Mouse (Mus musculus): Measurements from ENCODE around the gene Per2.
"Not testable (repeated sequence)": the region's sequence is repeated elsewhere in the genome, so short reads cannot be mapped to it uniquely, and the experiment has no call there.

Per2 gene

GRCm38 (mm10) chr1:91459059-91459809 lies at the start of gene Per2:
Per2 (minus strand) TSS chr1:91459324.
- peak; percentile 100 for DNase-seq

GRCm38 (mm10) chr1:91504615-91505014 lies 45.5 kb upstream of the Per2 start:
- no peak for DNase-seq

GRCm38 (mm10) chr1:91498579-91498978 lies 39.5 kb upstream of the Per2 start:
- DNase-seq = no peak

GRCm38 (mm10) chr1:91495321-91495720 lies 36.2 kb upstream of the Per2 start:
- DNase-seq = no peak

- peak; percentile 97 for DNase-seq
These were observed 35.5 kb upstream of the Per2 start, which contains the start of gene Traf3ip1 for GRCm38 (mm10) chr1:91494457-91495140. Traf3ip1 (plus strand) TSS chr1:91494647.

- DNase-seq = no peak
These were observed 34.8 kb upstream of the Per2 start for GRCm38 (mm10) chr1:91493938-91494337.

- no peak for DNase-seq
These were observed 33.6 kb upstream of the Per2 start for GRCm38 (mm10) chr1:91492740-91493139.

- DNase-seq = peak; percentile 63
These were observed 31.2 kb upstream of the Per2 start for GRCm38 (mm10) chr1:91490322-91490721.

GRCm38 (mm10) chr1:91486165-91486564 lies 27.0 kb upstream of the Per2 start:
- no peak for DNase-seq

- no peak for DNase-seq
These were observed 26.3 kb upstream of the Per2 start for GRCm38 (mm10) chr1:91485422-91485821.

- DNase-seq = peak; percentile 36
These were observed 24.9 kb upstream of the Per2 start for GRCm38 (mm10) chr1:91484011-91484346.

- peak; percentile 87 for DNase-seq
These were observed 24.3 kb upstream of the Per2 start for GRCm38 (mm10) chr1:91483304-91484010.

- no peak for DNase-seq
These were observed 23.6 kb upstream of the Per2 start for GRCm38 (mm10) chr1:91482616-91483211.

GRCm38 (mm10) chr1:91478958-91479357 lies 19.8 kb upstream of the Per2 start:
- DNase-seq = no peak

- not testable (repeated sequence) for DNase-seq
These were observed 19.0 kb upstream of the Per2 start for GRCm38 (mm10) chr1:91478145-91478544.

- DNase-seq = no peak
These were observed 10.8 kb upstream of the Per2 start for GRCm38 (mm10) chr1:91469888-91470419.

- no peak for DNase-seq
These were observed 7.1 kb upstream of the Per2 start for GRCm38 (mm10) chr1:91466186-91466585.

- DNase-seq = peak; percentile 76
These were observed 6.1 kb upstream of the Per2 start for GRCm38 (mm10) chr1:91465244-91465643.

- no peak for DNase-seq
These were observed 5.3 kb upstream of the Per2 start for GRCm38 (mm10) chr1:91464436-91464835.

GRCm38 (mm10) chr1:91463336-91463995 lies 4.3 kb upstream of the Per2 start:
- no peak for DNase-seq

- no peak for DNase-seq
These were observed 1.4 kb upstream of the Per2 start for GRCm38 (mm10) chr1:91460564-91460963.

- peak; percentile 8 for DNase-seq
These were observed 945 bp upstream of the Per2 start for GRCm38 (mm10) chr1:91460069-91460468.

Data from kidney, postnatal 14 days (tissue).